Mouse (Mus musculus) kidney, adult 8-10 months (tissue): Measurements from ENCODE around the gene Cypt3.

Source experiments
- DNase-seq, 2 experiments: peaks; one replicate each; pipeline ENCODE4 v3.0.0; 2022

Cypt3 gene

DNA sequence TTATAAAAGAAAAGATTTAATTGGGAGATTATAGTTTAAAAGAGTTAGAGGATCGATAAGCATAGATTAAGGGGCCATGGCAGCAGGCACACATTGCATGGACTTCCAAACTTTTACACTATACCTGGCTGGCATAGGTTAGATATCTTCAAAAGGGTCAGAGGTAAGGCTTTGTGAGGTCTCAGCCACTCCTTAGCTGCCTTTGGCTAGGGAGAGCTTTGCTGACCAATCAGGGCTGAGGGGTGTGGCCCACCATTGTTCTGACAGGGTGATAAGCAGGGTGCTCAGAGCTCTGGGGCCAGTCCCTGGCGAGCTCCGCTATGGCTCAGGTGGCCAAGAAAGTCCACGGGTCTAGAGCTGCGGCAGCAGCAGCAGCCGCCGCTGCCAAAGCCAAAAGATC is at the start of gene Cypt3:
Gene Cypt3, plus strand, starts transcription at position 301 of the 400 bp plus-strand sequence.
- DNase-seq: no peak

DNA sequence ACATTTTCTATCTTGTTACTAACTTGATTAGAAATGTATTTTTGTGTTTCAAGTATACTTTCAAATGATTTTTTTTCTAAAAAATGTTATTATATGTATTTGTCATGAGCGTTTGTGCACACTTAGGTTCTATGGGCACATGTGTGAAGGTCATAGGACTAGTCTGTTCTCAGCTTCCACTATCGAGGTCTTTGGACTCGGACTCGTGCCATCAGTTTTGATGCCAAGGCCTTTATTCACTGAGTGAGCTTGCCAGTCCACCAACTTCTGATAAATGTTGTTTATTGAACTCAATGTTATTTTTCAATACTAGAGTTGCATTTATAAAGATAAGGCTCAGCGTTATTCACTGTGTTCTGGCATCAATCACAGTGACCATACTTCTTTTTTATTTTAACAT is 42.9 kb upstream of the Cypt3 start:
- DNase-seq: no peak

- peak; percentile 2 to 6 for DNase-seq
Observed at GRCm38 (mm10) chrX:153528399-153528798, 30.0 kb upstream of the Cypt3 start.

- DNase-seq: no peak
Observed at GRCm38 (mm10) chrX:153556634-153557033, 1.8 kb upstream of the Cypt3 start.

DNA sequence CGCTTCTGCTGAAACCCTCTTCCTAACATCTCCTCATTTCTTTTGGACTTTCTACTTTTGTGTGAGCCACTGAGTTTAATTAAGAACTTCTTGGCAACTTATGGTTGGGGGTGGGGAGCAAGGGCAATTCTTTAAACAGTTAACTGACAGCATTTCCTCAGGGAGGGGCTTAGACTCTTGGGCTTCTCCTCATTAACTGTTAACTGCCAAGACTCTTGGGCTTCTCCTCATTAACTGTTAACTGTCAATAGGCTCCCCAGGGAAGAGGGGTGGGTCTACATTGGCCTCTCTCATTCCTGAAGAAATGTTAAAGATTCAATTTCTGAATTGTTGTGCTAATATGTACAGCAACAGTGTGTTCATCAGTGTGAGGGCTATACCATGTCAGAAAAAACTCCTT is 6.3 kb downstream of the Cypt3 start:
- no peak for DNase-seq

GRCm38 (mm10) chrX:153599583-153599982 is 41.2 kb downstream of the Cypt3 start:
- DNase-seq: peak in 1 of 2 experiments; percentile 1
